Mouse (Mus musculus): ENCODE measurements around the gene Ano6. TPM values are rescaled to one million over a fixed set of nuclear protein-coding genes. Genes with fewer than 3 reads are reported as not detected.

The Ano6 gene
- polyA plus RNA-seq, 1 experiment from 2014 or later = 29.7 TPM

DNA sequence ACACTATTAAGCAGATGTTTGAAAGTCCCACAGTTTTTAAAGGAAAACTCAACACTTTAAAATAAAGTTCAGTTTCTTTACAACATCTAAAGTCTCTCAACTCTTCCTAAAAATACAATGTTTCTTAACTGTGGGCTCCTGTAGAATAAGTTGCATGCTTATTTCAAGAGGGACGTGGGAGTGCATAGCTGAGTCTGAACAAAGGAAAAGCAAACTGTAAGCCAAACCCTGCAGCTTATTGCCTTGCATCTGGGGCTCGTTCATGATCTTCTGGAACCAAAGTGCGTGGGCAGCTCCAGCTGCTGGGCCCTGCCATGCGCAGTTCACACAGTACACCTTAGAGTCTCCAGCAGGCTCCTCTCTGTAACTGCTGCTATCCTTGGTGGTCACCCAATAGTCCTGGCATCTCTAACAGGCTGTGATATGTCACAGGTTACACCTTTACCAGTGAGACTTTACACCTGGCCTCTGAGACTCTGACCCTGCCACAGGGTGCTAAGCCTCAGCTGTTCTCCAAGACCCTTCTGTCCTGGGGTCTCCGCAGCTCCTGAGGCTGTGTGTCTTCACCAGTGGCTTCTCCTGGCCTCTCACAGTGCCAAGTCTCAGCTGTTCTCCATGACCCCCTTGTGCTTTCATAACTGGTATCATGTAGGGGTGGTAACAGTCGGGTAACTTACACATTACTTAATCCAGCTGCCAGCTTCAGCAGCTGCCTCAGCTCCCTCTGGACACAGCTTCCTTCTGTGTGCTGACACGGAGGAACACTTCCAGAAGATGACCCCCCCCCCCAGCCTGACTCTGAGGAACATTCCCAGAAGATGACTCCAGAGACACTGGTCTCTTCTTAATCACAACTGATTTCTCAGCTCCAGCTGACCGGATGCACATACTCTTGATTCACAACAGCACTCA, 66.3 kb downstream of the Ano6 start:
- H3K4me3 ChIP-seq = no peak overlapping the region
- H3K36me3 ChIP-seq (replicated peaks) = no peaks in the 10 kb centered on the region
- no peaks in the 10 kb centered on the region for H3K9me3 ChIP-seq
- H3K4me1 ChIP-seq = no peaks in the 10 kb centered on the region
- no peak overlapping the region for H3K9ac ChIP-seq
- no peak overlapping the region for H3K27ac ChIP-seq
- no peak overlapping the region for H3K4me2 ChIP-seq
- ATAC-seq (replicated peaks) = no peak
- H3K27me3 ChIP-seq (replicated peaks) = no peaks in the 10 kb centered on the region
- 85% methylated on average over 8 of the region's 8 CpGs for WGBS

DNA sequence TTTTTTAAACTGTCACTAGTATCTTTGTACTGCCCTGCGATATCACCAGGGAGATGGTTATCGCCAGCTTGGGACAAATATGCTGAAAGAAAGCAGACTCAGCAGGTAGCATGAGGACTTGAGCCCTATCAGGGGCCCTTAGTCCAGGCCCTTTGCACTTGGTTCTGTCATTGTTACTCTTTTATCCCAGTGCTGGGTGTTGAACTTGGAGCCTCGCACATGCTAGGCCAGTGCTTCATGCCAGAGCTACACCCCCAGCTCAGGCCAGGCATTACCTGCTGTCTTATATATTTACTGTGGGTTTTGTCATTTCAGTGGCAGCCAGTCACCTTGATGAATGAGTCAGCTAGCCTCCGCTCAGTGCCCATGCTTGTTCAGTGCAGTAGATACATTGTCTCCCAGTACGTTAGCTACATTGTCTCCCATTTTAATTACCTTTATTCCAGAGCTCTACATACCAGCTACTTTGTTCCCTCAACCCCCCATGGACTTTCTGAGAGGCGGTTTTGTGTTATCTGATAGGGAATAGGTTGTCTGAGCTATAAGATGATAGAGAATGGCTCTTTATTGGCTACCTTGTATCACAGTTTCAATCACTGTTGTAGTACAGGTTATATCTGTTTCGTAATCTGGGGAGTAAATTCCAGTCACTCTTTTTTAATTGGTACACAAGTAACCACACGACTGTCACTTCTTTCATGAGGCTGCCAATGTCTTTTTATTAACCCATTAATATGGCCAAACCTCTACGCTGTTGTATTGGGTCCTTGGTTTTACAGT, 68.4 kb downstream of the Ano6 start:
- H3K4me1 ChIP-seq = 0 out of 2 replicates have a peak, but pooled peaks cover 3% of the 10 kb centered on the region
- 83% methylated on average over 9 of the region's 9 CpGs for WGBS
- no peaks in the 10 kb centered on the region for H3K36me3 ChIP-seq (replicated peaks)

DNA sequence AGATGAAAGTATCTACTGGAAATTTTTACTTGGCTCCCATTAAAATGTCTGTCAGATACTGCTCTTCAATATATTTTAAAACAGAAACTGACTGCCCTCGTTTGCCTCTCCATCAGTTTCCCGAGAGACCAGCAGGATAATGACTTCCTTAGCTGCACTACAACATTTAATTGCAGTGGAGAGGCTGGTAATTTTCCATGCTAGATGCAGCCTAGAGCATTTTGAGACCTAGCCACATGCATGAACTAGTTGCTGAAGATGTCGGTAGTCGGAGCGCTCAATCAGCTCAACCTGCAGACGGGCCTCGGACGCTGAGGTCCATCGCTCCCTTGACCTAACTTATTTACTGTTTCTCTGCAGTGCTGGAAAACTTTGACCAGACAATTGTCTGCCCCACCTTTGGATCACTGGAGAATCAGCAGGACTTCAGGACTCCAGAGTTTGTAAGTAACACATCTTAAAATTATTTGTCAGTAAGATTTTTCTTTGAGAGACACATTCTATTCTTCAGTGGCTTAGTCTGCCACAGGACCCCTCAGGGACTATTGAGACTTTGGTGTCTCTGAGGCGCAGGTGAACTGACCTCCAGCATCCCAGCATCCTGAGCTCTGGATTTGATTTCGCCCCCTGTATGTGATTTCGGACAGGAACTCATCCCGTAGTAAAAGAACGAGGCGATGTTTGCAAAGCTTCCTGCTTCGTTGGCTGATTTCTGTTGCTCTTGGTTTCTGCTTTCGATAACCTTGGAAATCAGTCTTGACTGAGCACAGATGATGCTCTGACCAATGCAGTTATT, 73.4 kb downstream of the Ano6 start:
- Histone ChIP-seq H3K9ac (no peak overlapping the region), H3K27me3 (replicated peaks) (no peaks in the 10 kb centered on the region), H3K4me3 (no peak overlapping the region), H3K27ac (no peak overlapping the region), H3K4me2 (no peak overlapping the region), H3K4me1 (0 out of 2 replicates have a peak, but pooled peaks cover 6% of the 10 kb centered on the region), H3K9me3 (no peaks in the 10 kb centered on the region), H3K36me3 (replicated peaks) (no peaks in the 10 kb centered on the region)
- 83% methylated on average over 17 of the region's 17 CpGs for WGBS
- ATAC-seq (replicated peaks) = no peak

More for the DNA sequence above, 68.4 kb downstream of the Ano6 start:
- H3K27ac ChIP-seq = no peak overlapping the region
- no peaks in the 10 kb centered on the region for H3K27me3 ChIP-seq (replicated peaks)
- H3K9me3 ChIP-seq = no peaks in the 10 kb centered on the region
- no peak overlapping the region for H3K4me3 ChIP-seq
- ATAC-seq (replicated peaks) = no peak
- no peak overlapping the region for H3K4me2 ChIP-seq
- no peak overlapping the region for H3K9ac ChIP-seq

DNA sequence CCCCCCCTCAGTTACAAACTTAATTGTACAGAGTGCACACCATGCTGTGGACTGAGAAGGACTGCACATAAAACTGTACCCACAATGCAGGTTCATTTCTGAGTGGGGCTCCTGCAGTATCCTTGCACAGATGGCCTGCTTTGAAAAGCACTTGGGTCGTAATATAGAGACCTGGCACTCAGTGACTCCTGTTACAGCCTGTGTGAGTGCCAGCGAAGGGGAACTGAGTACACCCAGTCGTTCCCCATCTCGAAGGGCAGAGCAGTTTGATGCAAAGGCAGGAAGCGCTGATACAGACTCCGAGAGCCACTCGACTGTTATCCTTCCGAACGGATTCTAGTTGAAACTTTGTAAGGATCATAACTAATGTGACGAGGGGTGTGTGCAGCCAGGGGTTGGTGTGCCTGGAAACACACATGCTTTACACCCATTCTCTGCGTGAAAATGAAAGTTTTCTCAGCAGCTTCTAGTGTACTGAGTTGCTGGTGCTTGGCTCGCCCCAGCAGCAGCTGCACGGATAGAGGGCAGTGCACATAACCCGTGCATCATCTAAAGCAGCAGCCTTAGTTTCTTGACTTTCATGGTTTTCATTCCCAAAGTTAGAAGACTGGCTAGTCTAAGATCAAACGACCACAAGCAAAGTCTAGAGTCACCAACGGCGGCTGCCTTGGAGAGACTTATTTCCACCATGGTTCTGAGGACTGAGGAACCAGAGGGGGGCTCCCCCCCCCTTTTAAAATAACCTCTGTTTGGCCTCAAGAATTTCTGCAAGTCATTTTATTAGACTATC, 74.9 kb downstream of the Ano6 start:
- Histone ChIP-seq H3K4me1 (0 out of 2 replicates have a peak, but pooled peaks cover 6% of the 10 kb centered on the region), H3K9ac (no peak overlapping the region), H3K9me3 (no peaks in the 10 kb centered on the region), H3K4me3 (no peak overlapping the region), H3K27ac (no peak overlapping the region), H3K36me3 (replicated peaks) (no peaks in the 10 kb centered on the region), H3K4me2 (no peak overlapping the region), H3K27me3 (replicated peaks) (no peaks in the 10 kb centered on the region)
- ATAC-seq (replicated peaks) = no peak
- 95% methylated on average over 17 of the region's 17 CpGs for WGBS

- no peak for ATAC-seq (replicated peaks)
These were observed 77.5 kb downstream of the Ano6 start for GRCm38 (mm10) chr15:95868172-95868571.

GRCm38 (mm10) chr15:95869611-95870010, 79.0 kb downstream of the Ano6 start:
- Histone ChIP-seq H3K4me1 (no peaks in the 10 kb centered on the region), H3K4me3 (no peak overlapping the region), H3K9ac (no peak overlapping the region), H3K9me3 (no peaks in the 10 kb centered on the region), H3K36me3 (replicated peaks) (no peaks in the 10 kb centered on the region), H3K4me2 (no peak overlapping the region), H3K27ac (no peak overlapping the region), H3K27me3 (replicated peaks) (no peaks in the 10 kb centered on the region)
- 96% methylated on average over 5 of the region's 5 CpGs for WGBS
- ATAC-seq (replicated peaks) = no peak

More at GRCm38 (mm10) chr15:95868172-95868571, 77.5 kb downstream of the Ano6 start:
- WGBS = 86% methylated on average over 4 of the region's 4 CpGs
- Histone ChIP-seq H3K9ac (no peak overlapping the region), H3K4me1 (0 out of 2 replicates have a peak, but pooled peaks cover 6% of the 10 kb centered on the region), H3K4me3 (no peak overlapping the region), H3K9me3 (no peaks in the 10 kb centered on the region), H3K36me3 (replicated peaks) (no peaks in the 10 kb centered on the region), H3K4me2 (no peak overlapping the region), H3K27me3 (replicated peaks) (no peaks in the 10 kb centered on the region), H3K27ac (no peak overlapping the region)

DNA sequence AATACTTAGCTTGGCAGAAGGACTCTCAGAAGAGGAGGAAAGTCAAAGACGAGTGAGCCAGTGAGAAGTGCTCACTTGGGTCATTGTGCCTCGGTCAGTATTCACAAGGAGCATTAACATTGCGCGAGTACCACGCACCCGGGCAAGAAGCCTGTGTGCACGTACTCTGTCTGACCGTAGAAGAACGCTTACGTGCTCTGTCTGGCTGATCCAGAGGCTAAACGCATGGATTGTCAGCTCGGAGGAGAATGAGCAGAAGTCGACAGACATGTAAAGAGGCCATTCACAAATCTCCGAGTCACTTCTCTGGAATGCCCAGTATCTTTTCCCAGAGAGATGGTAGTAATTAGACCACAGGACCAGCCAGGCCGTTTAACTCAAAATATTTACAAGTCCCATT, 81.0 kb downstream of the Ano6 start:
- no peak overlapping the region for H3K4me3 ChIP-seq
- no peaks in the 10 kb centered on the region for H3K4me1 ChIP-seq
- WGBS = 84% methylated on average over 15 of the region's 15 CpGs
- no peaks in the 10 kb centered on the region for H3K9me3 ChIP-seq
- H3K36me3 ChIP-seq (replicated peaks) = no peaks in the 10 kb centered on the region
- no peak for ATAC-seq (replicated peaks)
- no peak overlapping the region for H3K27ac ChIP-seq
- no peak overlapping the region for H3K9ac ChIP-seq
- H3K4me2 ChIP-seq = no peak overlapping the region
- H3K27me3 ChIP-seq (replicated peaks) = no peaks in the 10 kb centered on the region

GRCm38 (mm10) chr15:95872447-95872846, 81.8 kb downstream of the Ano6 start:
- no peak overlapping the region for H3K4me3 ChIP-seq
- no peak overlapping the region for H3K9ac ChIP-seq
- no peaks in the 10 kb centered on the region for H3K9me3 ChIP-seq
- ATAC-seq (replicated peaks) = no peak
- H3K4me1 ChIP-seq = no peaks in the 10 kb centered on the region
- no peaks in the 10 kb centered on the region for H3K27me3 ChIP-seq (replicated peaks)
- H3K4me2 ChIP-seq = no peak overlapping the region
- WGBS = 97% methylated on average over 8 of the region's 8 CpGs
- no peaks in the 10 kb centered on the region for H3K36me3 ChIP-seq (replicated peaks)
- no peak overlapping the region for H3K27ac ChIP-seq

DNA sequence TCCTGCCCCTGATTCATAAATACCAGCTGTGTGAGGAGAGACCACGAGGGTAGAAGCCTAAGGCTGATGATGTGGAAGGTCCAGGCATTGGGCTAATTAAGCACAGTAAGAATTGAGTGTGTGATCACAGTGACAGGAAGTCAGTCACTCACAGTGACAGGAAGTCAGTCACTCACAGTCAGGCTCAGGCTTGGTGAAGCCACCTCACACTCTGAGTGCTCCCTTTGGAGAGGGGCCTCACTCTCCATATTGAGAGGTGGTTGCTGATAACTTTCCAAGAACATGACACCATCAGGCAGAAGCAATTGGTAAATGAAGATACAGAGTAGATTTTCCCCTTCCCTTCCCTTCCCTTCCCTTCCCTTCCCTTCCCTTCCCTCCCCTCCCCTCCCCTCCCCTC, 82.6 kb downstream of the Ano6 start:
- WGBS = 79% methylated on average over 1 of the region's 1 CpGs
- H3K4me3 ChIP-seq = no peak overlapping the region
- H3K9ac ChIP-seq = no peak overlapping the region
- no peak overlapping the region for H3K4me2 ChIP-seq
- no peaks in the 10 kb centered on the region for H3K4me1 ChIP-seq
- no peak overlapping the region for H3K27ac ChIP-seq
- no peaks in the 10 kb centered on the region for H3K36me3 ChIP-seq (replicated peaks)
- H3K9me3 ChIP-seq = no peaks in the 10 kb centered on the region
- no peaks in the 10 kb centered on the region for H3K27me3 ChIP-seq (replicated peaks)
- ATAC-seq (replicated peaks) = no peak

- ATAC-seq (replicated peaks) = no peak
- no peak overlapping the region for H3K4me3 ChIP-seq
- 92% methylated on average over 5 of the region's 5 CpGs for WGBS
- no peak overlapping the region for H3K27ac ChIP-seq
- H3K9ac ChIP-seq = no peak overlapping the region
- no peaks in the 10 kb centered on the region for H3K9me3 ChIP-seq
- H3K4me2 ChIP-seq = no peak overlapping the region
- no peaks in the 10 kb centered on the region for H3K4me1 ChIP-seq
- no peaks in the 10 kb centered on the region for H3K27me3 ChIP-seq (replicated peaks)
- H3K36me3 ChIP-seq (replicated peaks) = no peaks in the 10 kb centered on the region
These were observed 83.6 kb downstream of the Ano6 start for GRCm38 (mm10) chr15:95874216-95874615.

GRCm38 (mm10) chr15:95874726-95875125, 84.1 kb downstream of the Ano6 start:
- Histone ChIP-seq H3K27me3 (replicated peaks) (no peaks in the 10 kb centered on the region), H3K9ac (no peak overlapping the region), H3K27ac (no peak overlapping the region), H3K9me3 (no peaks in the 10 kb centered on the region), H3K4me3 (no peak overlapping the region), H3K4me2 (no peak overlapping the region), H3K4me1 (no peaks in the 10 kb centered on the region), H3K36me3 (replicated peaks) (no peaks in the 10 kb centered on the region)
- 83% methylated on average over 8 of the region's 8 CpGs for WGBS
- no peak for ATAC-seq (replicated peaks)

Data from midbrain, embryonic 15.5 days (tissue).